Mouse (Mus musculus) ES-Bruce4 (cell line): ENCODE data around the gene Mcrip2. TPM values are rescaled to one million over a fixed set of nuclear protein-coding genes. Genes with fewer than 3 reads are reported as not detected.

Experiments used
- H3K27ac ChIP-seq: 2 replicates; pipeline ENCODE4 v1.5.1; 2012; ENCODE audit warnings: low read length, inconsistent platforms; ENCODE audit not compliant: insufficient read depth
- H3K27me3 ChIP-seq: 2 replicates; pipeline ENCODE4 v1.6.1; 2012; ENCODE audit warnings: mild to moderate bottlenecking, low read length, inconsistent platforms; ENCODE audit not compliant: control insufficient read depth, poor library complexity, insufficient read depth, severe bottlenecking
- H3K36me3 ChIP-seq: 2 replicates; pipeline ENCODE4 v1.6.1; 2012; ENCODE audit warnings: inconsistent platforms, mild to moderate bottlenecking, low read length, moderate library complexity; ENCODE audit not compliant: control insufficient read depth, poor library complexity, insufficient read depth, severe bottlenecking
- H3K4me1 ChIP-seq: one replicate; pipeline ENCODE4 v1.8.1; 2011; ENCODE audit warnings: low read length; ENCODE audit not compliant: control insufficient read depth, insufficient read depth
- H3K4me3 ChIP-seq: 2 replicates; pipeline ENCODE4 v1.5.1; 2011; ENCODE audit warnings: low read depth, mild to moderate bottlenecking, low read length
- H3K9ac ChIP-seq: 2 replicates; pipeline ENCODE4 v1.6.1; 2012; ENCODE audit warnings: low read depth, mild to moderate bottlenecking, inconsistent platforms; ENCODE audit not compliant: poor library complexity, severe bottlenecking
- H3K9me3 ChIP-seq: replicated peaks from 2 replicates; pipeline ENCODE4 v1.6.1; 2012; ENCODE audit warnings: mild to moderate bottlenecking, low read length, inconsistent platforms; ENCODE audit not compliant: control insufficient read depth, poor library complexity, insufficient read depth, severe bottlenecking
- CTCF ChIP-seq: IDR thresholded peaks from one replicate; pipeline ENCODE4 v1.8.1; 2011; ENCODE audit warnings: low read depth, low read length
- EP300 ChIP-seq: IDR thresholded peaks from 2 replicates; pipeline ENCODE4 v1.6.1; 2011; ENCODE audit warnings: low read depth, low read length; ENCODE audit not compliant: insufficient read depth
- POLR2A ChIP-seq: IDR thresholded peaks from one replicate; pipeline ENCODE4 v1.8.1; 2011; ENCODE audit warnings: low read length; ENCODE audit not compliant: insufficient read depth
- polyA plus RNA-seq: library from polyadenylated mRNA; stranded (reverse); fragments of >200 nt; gene quantifications from 2 replicates; pipeline ENCODE4 v1.2.4, GENCODE M21; 2011; ENCODE audit warnings: low read depth; ENCODE audit not compliant: missing spikeins, insufficient read depth, insufficient read length

The Mcrip2 gene
- polyA plus RNA-seq, 1 experiment: 6.1 TPM

DNA sequence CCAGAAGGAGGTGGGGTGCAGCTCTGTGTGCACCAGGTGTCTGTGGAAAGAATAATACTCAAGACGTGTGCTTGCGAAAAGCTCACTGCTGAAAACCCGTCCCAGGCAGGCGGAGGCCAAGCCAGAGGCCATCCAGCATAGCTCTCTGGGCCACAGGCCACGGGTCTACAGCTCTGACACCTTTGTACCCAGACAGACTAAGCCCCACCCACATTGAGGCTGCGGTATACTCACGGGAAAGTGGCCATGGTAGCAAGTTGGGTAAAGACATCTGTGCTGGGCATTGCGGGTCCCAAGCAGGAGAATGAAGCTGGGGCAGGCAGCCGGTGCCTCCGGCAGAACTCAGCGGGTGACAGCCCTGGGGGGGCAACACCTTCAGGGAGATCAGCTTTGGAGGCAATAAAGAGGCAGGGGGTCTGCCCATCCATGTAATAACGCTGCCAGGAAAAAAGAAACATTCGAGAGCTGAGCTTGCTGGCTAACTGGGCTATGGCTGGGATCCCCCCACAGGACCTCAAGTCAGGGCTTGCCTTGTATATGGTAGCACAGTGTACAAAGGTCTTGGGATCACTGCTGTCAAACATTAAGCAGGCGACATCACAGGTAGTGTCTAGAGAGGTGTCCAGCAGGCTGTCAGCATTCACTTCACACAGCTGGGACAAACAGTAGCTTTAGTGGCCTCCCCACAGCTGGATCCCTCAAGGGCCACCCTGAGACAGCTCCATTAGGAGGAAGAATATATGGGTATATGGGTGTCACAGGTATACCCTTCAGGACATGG lies 28.9 kb downstream of the Mcrip2 start:
- no peak for TF ChIP-seq POLR2A
- TF ChIP-seq CTCF: no peak
- TF ChIP-seq EP300: no peak
- Histone ChIP-seq H3K4me3 (no peak overlapping the region), H3K9ac (no peak overlapping the region), H3K27ac (no peak overlapping the region), H3K4me1 (peaks cover 2% of the 10 kb centered on the region), H3K9me3 (no peaks in the 10 kb centered on the region), H3K36me3 (peaks cover 20% of the 10 kb centered on the region), H3K27me3 (no peaks in the 10 kb centered on the region)

DNA sequence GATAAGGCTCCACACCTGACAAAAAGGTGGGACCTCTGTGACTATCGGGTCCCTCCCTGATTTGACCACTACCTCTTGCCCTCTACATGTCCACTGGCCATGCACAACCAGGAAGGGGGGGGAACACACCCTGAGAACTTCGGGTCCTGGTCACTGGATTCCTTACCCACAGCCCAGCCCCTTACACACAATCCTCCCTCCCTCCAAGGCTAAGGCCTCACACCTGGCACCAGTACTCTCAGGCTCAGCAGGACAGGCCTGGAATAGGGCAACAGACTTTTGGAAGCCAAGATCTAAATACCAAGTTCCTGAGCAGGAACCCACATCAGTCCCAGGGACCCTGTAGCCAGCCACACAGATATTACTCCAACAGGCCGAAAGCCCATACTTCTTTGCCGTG lies 29.7 kb downstream of the Mcrip2 start:
- Histone ChIP-seq H3K4me3 (no peak overlapping the region), H3K36me3 (peaks cover 20% of the 10 kb centered on the region), H3K27ac (no peak overlapping the region), H3K27me3 (no peaks in the 10 kb centered on the region), H3K9ac (no peak overlapping the region), H3K4me1 (peaks cover 4% of the 10 kb centered on the region), H3K9me3 (no peaks in the 10 kb centered on the region)
- TF ChIP-seq EP300 (no peak), POLR2A (no peak), CTCF (no peak)

DNA sequence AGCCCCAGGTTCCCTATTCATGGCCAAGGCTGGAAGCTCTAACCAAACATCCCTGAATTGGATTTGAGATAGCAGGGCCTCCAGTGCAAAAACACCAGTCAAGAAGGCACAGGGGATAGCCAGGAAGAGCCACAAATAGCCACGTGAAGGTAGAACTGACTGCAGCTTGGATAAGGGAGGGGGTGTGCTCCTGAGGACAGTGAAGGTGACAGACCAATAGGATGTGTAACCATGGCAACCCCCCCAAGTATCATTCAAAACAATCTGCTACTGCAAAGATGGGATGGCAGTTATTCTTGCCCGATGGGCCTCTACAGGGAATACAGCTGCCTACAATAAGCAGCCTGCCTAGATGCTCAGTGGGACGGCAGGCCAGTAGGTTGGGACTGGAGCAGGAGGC lies 31.0 kb downstream of the Mcrip2 start:
- H3K4me1 ChIP-seq: peaks cover 4% of the 10 kb centered on the region
- no peaks in the 10 kb centered on the region for H3K27me3 ChIP-seq
- no peak overlapping the region for H3K27ac ChIP-seq
- H3K9me3 ChIP-seq: no peaks in the 10 kb centered on the region
- peaks cover 20% of the 10 kb centered on the region for H3K36me3 ChIP-seq
- TF ChIP-seq EP300 (no peak), POLR2A (no peak)
- H3K4me3 ChIP-seq: no peak overlapping the region
- no peak overlapping the region for H3K9ac ChIP-seq

DNA sequence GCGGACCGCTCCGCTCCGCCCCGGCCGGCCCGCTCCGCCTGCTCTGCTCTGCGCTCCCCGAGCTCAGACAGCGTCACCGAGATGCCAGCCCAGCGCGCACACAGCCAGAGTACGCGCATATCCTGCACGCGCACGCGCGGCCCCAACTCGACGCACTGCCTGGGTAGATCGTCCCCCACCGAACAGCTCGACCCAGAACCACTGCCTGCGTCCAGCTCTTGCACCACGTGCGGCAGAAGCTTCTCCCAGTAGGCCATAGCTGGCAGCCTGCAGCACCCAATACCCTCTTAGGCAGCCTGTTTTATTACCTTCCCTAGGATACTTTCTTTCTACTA lies 31.5 kb downstream of the Mcrip2 start, which contains the start of gene Rhbdl1:
TSS of gene Rhbdl1 (minus strand) at position 220 of the 335 bp plus-strand sequence.
- peaks cover 4% of the 10 kb centered on the region for H3K4me1 ChIP-seq
- TF ChIP-seq CTCF: no peak
- no peak for TF ChIP-seq POLR2A
- TF ChIP-seq EP300: no peak
- H3K36me3 ChIP-seq: peaks cover 20% of the 10 kb centered on the region
- H3K27ac ChIP-seq: no peak within 1 kb of the TSS
- H3K9me3 ChIP-seq: no peaks in the 10 kb centered on the region
- H3K27me3 ChIP-seq: no peaks in the 10 kb centered on the region
- peak within 1 kb of the TSS; percentile 21 for H3K4me3 ChIP-seq
- H3K9ac ChIP-seq: peak within 1 kb of the TSS; percentile 23; the same call in 1 of the 2 replicates

DNA sequence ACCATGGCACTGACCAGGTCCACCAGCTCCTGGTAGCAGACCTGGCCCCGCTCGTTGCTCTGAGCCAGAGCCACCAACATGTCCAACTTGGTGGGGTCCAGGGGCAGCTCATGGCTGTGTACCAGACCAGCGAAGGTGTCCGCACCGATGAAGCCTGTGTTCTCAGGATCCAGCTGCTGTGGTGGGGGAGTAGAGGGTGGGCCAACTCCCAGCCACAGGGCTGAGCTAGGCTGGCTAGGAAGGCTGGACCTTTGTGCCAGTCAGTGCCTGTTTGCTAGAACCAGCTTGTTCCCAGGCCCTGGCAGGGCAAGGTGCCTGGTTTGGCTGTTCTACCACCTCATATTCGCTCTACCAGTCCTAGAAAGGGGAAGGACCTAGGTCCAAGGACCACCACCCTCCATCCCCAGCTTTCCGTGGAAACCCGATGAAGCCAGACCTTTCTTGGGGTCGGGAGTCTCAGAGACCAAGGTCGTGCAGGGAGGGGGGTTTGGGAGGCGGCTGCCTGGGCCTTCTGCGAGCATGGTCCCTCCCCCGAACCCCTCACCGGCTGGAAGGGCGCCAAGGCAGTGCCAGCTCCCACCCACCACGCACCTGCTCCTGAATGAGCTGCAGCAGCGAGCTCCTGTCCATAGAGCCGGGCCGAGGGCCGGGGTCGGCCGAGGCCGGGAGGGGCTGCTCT lies 32.0 kb downstream of the Mcrip2 start:
- Histone ChIP-seq H3K4me3 (peak overlapping the region; percentile 21), H3K4me1 (peaks cover 4% of the 10 kb centered on the region), H3K27me3 (no peaks in the 10 kb centered on the region), H3K9ac (peak overlapping the region; percentile 23; the same call in 1 of the 2 replicates), H3K36me3 (peaks cover 17% of the 10 kb centered on the region), H3K27ac (no peak overlapping the region), H3K9me3 (no peaks in the 10 kb centered on the region)
- TF ChIP-seq POLR2A (no peak), EP300 (no peak), CTCF (no peak)

DNA sequence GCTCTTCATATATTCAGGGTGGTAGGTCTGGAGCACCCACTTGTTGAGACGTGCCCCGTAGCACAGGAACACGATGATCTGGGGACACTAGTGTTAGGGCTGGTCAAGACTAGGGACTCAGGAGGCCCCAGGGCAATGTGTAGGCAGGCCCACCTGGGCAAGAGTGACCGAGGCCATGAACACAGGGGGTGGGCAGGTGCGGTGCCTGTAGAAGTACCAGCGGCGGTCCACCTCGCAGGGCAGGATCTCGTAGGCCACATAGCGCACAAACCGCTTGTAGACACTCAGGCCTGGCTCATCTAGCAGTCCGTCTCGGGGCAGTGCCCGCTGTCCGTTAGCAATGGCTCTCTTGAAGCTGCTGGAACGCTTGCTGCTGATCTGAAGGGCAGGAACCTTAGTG lies 32.7 kb downstream of the Mcrip2 start:
- Histone ChIP-seq H3K4me3 (no peak overlapping the region), H3K9ac (no peak overlapping the region), H3K27ac (no peak overlapping the region), H3K36me3 (peaks cover 17% of the 10 kb centered on the region), H3K27me3 (no peaks in the 10 kb centered on the region), H3K4me1 (peaks cover 4% of the 10 kb centered on the region), H3K9me3 (no peaks in the 10 kb centered on the region)
- TF ChIP-seq EP300 (no peak), CTCF (no peak), POLR2A (no peak)
